Mouse (Mus musculus) kidney, adult 2 months (tissue): ENCODE measurements at regions not wholly inside any gene's neighbourhood (a gene's known extent, or its start where the extent isn't known, plus 50 kb on each side); places are given as distances from the start of the nearest gene placed in this dataset.

Experiments used
- CTCF ChIP-seq: fragments of 200-500 bp; conservative IDR thresholded peaks from 2 replicates; pipeline ENCODE4 v1.5.1; 2011; ENCODE audit warnings: low read depth, mild to moderate bottlenecking, control low read depth, low read length, moderate library complexity, mixed read lengths; ENCODE audit not compliant: insufficient read depth, insufficient read length
- POLR2A ChIP-seq: fragments of 200-500 bp; IDR thresholded peaks from one replicate; pipeline ENCODE4 v1.6.1; 2011; ENCODE audit warnings: low read depth, low read length, control low read depth

GRCm38 (mm10) chr10:67376638-67377037 is 91.5 kb upstream of the Nrbf2 start:
- TF ChIP-seq CTCF (no peak), POLR2A (no peak)
